Mouse (Mus musculus): Measurements from ENCODE around the gene Hunk. TPM values are rescaled to one million over a fixed set of nuclear protein-coding genes. Genes with fewer than 3 reads are reported as not detected.

Hunk gene
- polyA plus RNA-seq, 1 experiment from 2014 or later, result 22.8 TPM

DNA sequence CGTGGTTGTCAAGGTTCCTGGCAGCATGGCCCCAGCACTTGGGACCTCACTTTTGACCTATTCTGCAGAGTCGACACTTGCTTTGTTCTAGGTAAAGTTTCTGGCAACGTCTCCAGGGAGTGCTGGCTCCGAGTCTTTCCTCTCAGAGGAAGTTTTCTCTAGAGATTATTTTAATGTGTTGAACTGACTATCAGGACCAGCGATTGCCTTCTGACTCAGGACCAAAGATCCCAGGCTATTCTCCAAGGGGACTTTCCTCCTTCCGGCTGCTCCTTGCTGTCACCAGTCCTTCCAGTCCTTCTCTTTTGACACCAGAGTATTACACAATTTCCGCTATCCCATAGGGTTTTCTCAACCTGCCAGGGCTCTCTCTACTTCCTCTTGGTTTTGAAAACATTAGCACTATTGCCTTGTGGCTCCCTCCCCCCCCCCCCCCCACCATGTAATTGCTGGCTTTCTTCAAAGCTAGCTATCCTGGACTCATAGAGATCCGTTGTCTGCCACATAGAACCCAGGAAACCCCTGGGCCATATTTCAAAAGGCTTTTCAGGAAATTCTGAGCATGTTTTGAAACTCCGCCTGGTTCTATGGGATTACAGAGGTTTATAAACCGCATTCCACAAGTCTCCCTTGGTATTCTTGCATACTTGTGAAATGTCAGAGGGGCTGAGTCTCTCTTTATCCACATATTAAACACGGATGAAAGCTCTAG lies 73.2 kb downstream of the Hunk start:
- Histone ChIP-seq H3K36me3 (peaks cover 55% of the 10 kb centered on the region), H3K9me3 (no peaks in the 10 kb centered on the region), H3K27ac (peak overlapping the region; percentile 44; the same call in 1 of the 2 replicates), H3K27me3 (ENCODE audit: insufficient read depth, poor library complexity, severe bottlenecking) (no peaks in the 10 kb centered on the region), H3K4me3 (no peak overlapping the region), H3K4me1 (peaks cover 79% of the 10 kb centered on the region)
- 54% methylated on average over 11 of the region's 11 CpGs for WGBS
- no peak for DNase-seq (ENCODE audit: low spot score)

DNA sequence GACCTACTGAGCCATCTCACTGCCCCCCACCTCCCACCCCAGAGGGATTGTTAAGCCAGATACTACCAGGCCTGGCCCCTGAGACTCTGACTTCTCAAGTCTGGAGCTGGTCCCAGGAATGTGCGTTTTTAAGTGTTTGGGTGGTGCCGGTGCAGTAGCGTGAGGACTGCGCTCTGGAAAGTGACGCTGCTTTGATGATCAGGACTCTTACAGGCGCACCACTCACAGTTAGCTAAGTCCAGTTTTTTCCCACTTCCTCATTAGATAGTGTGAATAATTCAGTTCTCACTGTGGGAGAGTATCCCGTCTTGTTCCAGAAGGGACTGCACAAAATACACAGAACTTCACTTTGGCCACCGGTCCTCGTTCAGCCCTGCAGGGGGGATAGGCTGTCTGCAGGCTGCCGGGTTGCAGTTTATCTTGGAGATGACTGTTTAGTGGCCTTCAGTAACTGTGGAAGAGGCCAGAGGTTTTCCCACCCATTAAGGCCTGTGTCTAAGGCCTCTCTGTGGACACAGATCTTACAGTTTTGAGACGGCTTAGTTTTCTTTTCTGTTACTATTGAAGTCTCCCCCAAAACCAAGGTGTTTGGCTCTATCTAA lies 75.6 kb downstream of the Hunk start:
- H3K27ac ChIP-seq, result peak overlapping the region; percentile 69
- H3K9me3 ChIP-seq, result no peaks in the 10 kb centered on the region
- peaks cover 70% of the 10 kb centered on the region for H3K4me1 ChIP-seq
- H3K4me3 ChIP-seq, result no peak overlapping the region
- H3K27me3 ChIP-seq (ENCODE audit: insufficient read depth, poor library complexity, severe bottlenecking), result no peaks in the 10 kb centered on the region
- 19% methylated on average over 11 of the region's 11 CpGs for WGBS
- H3K36me3 ChIP-seq, result peaks cover 55% of the 10 kb centered on the region
- DNase-seq (ENCODE audit: low spot score), result no peak

- no peak for DNase-seq (ENCODE audit: low spot score)
- H3K27ac ChIP-seq, result peak overlapping the region; percentile 75
- no peaks in the 10 kb centered on the region for H3K27me3 ChIP-seq (ENCODE audit: insufficient read depth, poor library complexity, severe bottlenecking)
These were observed 77.0 kb downstream of the Hunk start for GRCm38 (mm10) chr16:90462728-90463275.

DNA sequence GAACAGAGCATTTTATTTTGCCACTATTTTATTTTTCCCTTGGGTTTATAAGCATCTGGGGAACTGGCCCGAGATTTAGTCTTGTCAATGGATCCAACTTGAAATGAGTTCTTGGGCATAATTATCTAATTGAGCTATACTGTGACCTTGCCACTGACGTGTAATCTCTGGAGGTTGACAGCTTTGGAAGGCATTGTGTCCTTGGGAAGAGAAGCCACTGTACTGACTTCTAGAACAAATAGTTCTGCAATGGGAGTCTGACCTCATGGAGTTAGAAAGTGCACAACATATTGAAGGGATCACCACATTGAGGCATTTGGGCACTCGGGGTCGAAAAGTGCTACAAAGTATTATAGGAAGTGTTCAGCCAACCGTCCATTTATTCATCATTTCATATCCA lies 79.3 kb downstream of the Hunk start:
- Histone ChIP-seq H3K36me3 (peaks cover 71% of the 10 kb centered on the region), H3K27me3 (ENCODE audit: insufficient read depth, poor library complexity, severe bottlenecking) (no peaks in the 10 kb centered on the region), H3K4me3 (no peak overlapping the region), H3K27ac (no peak overlapping the region), H3K9me3 (no peaks in the 10 kb centered on the region), H3K4me1 (peaks cover 41% of the 10 kb centered on the region)
- no peak for DNase-seq (ENCODE audit: low spot score)
- 82% methylated on average over 5 of the region's 5 CpGs for WGBS

More at GRCm38 (mm10) chr16:90462728-90463275, 77.0 kb downstream of the Hunk start:
- H3K4me3 ChIP-seq, result no peak overlapping the region
- 52% methylated on average over 11 of the region's 11 CpGs for WGBS
- H3K9me3 ChIP-seq, result no peaks in the 10 kb centered on the region
- peaks cover 64% of the 10 kb centered on the region for H3K4me1 ChIP-seq
- peaks cover 55% of the 10 kb centered on the region for H3K36me3 ChIP-seq

- Histone ChIP-seq H3K4me3 (no peak overlapping the region), H3K27me3 (ENCODE audit: insufficient read depth, poor library complexity, severe bottlenecking) (no peaks in the 10 kb centered on the region), H3K9me3 (no peaks in the 10 kb centered on the region), H3K27ac (no peak overlapping the region), H3K4me1 (peaks cover 11% of the 10 kb centered on the region), H3K36me3 (peaks cover 91% of the 10 kb centered on the region)
- 93% methylated on average over 5 of the region's 5 CpGs for WGBS
- DNase-seq (ENCODE audit: low spot score), result no peak
These were observed 82.5 kb downstream of the Hunk start for GRCm38 (mm10) chr16:90468286-90468685.

GRCm38 (mm10) chr16:90475701-90476229 lies 90.0 kb downstream of the Hunk start:
- H3K36me3 ChIP-seq, result peaks cover 99% of the 10 kb centered on the region
- no peaks in the 10 kb centered on the region for H3K27me3 ChIP-seq (ENCODE audit: insufficient read depth, poor library complexity, severe bottlenecking)
- H3K9me3 ChIP-seq, result no peaks in the 10 kb centered on the region
- H3K4me1 ChIP-seq, result no peaks in the 10 kb centered on the region
- no peak overlapping the region for H3K27ac ChIP-seq
- 86% methylated on average over 16 of the region's 16 CpGs for WGBS
- no peak overlapping the region for H3K4me3 ChIP-seq
- DNase-seq (ENCODE audit: low spot score), result no peak

DNA sequence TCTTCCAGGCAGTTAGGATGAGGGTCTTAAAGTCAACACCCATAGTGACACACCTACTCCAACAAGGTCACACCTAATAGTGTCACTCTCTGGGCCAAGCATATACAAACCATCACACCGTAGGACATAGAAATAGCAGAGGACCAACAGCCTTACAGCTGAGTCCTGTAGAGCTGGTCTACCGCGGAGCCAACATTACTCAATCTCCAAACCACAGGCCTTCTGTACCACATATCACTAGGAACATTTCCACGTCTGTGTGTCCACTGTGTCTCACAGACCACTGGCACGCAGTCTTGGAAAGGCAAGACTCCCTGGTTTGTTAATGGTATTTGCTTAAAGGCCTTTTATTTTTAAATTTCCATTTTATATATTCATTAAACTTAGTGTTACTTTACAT lies 95.8 kb downstream of the Hunk start:
- peaks cover 100% of the 10 kb centered on the region for H3K36me3 ChIP-seq
- no peak for DNase-seq (ENCODE audit: low spot score)
- no peaks in the 10 kb centered on the region for H3K9me3 ChIP-seq
- 91% methylated on average over 5 of the region's 5 CpGs for WGBS
- H3K27me3 ChIP-seq (ENCODE audit: insufficient read depth, poor library complexity, severe bottlenecking), result no peaks in the 10 kb centered on the region
- no peaks in the 10 kb centered on the region; the same call in 1 of the 2 replicates for H3K4me1 ChIP-seq
- H3K4me3 ChIP-seq, result no peak overlapping the region
- H3K27ac ChIP-seq, result no peak overlapping the region

DNA sequence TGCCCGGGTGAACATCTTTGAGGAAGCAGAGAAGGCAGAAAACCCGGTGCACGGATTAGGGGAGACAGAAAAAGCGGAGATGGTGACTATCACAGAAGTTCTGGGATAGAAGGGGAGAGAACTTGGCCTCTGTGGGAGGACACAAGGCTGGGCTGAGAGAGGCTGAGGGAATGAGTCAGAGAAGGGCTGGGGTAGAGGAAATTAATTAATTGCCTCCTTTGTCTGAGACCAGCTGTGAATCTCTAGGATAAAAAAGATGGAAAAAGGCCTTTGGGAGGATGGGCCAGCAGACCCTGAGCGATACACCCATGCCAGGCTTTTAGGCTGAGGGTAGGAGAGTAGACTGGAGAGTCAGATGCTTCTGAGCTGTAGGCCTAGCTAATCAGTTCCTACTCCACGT lies 97.5 kb downstream of the Hunk start:
- Histone ChIP-seq H3K4me1 (no peaks in the 10 kb centered on the region; the same call in 1 of the 2 replicates), H3K27me3 (ENCODE audit: insufficient read depth, poor library complexity, severe bottlenecking) (no peaks in the 10 kb centered on the region), H3K27ac (no peak overlapping the region), H3K9me3 (no peaks in the 10 kb centered on the region), H3K4me3 (no peak overlapping the region), H3K36me3 (peaks cover 100% of the 10 kb centered on the region)
- 91% methylated on average over 6 of the region's 6 CpGs for whole genome bisulfite sequencing
- no peak for DNase-seq (ENCODE audit: low spot score)

DNA sequence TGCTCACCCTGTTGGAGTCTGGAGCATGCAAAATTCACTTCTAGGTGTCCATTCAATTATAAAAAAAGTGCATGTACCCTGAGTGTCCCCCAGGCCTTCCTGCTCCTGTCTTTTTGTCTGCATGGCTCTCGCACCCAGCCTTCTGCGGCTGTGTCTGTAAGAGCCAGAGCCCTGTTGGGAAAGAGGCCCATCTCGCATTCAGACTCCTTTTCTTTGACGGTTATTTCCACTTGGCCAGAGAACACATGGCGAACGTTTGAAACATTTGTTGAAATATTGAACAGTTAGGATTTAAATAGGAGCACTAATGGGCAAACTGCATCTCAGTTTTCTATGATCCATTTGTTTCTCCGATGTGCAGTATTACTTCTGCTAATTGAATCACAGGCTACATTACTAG lies 99.3 kb downstream of the Hunk start:
- Histone ChIP-seq H3K4me3 (no peak overlapping the region), H3K27me3 (ENCODE audit: insufficient read depth, poor library complexity, severe bottlenecking) (no peaks in the 10 kb centered on the region), H3K9me3 (no peaks in the 10 kb centered on the region), H3K4me1 (peaks cover 11% of the 10 kb centered on the region), H3K27ac (no peak overlapping the region), H3K36me3 (peaks cover 100% of the 10 kb centered on the region)
- 95% methylated on average over 7 of the region's 7 CpGs for WGBS
- DNase-seq (ENCODE audit: low spot score), result no peak

- H3K36me3 ChIP-seq, result peaks cover 99% of the 10 kb centered on the region
- 91% methylated on average over 4 of the region's 4 CpGs for WGBS
- no peak for DNase-seq (ENCODE audit: low spot score)
- no peaks in the 10 kb centered on the region for H3K9me3 ChIP-seq
- H3K4me1 ChIP-seq, result peaks cover 13% of the 10 kb centered on the region
- no peak overlapping the region for H3K27ac ChIP-seq
- no peaks in the 10 kb centered on the region for H3K27me3 ChIP-seq (ENCODE audit: insufficient read depth, poor library complexity, severe bottlenecking)
- no peak overlapping the region for H3K4me3 ChIP-seq
These were observed 99.8 kb downstream of the Hunk start for GRCm38 (mm10) chr16:90485599-90485998.

GRCm38 (mm10) chr16:90490066-90490465 lies 104.3 kb downstream of the Hunk start:
- 85% methylated on average over 4 of the region's 4 CpGs for WGBS

GRCm38 (mm10) chr16:90491898-90492499 lies 106.2 kb downstream of the Hunk start:
- Histone ChIP-seq H3K4me1 (peaks cover 36% of the 10 kb centered on the region), H3K27ac (no peak overlapping the region), H3K36me3 (peaks cover 93% of the 10 kb centered on the region), H3K4me3 (no peak overlapping the region), H3K9me3 (no peaks in the 10 kb centered on the region), H3K27me3 (ENCODE audit: insufficient read depth, poor library complexity, severe bottlenecking) (no peaks in the 10 kb centered on the region)
- no peak for DNase-seq (ENCODE audit: low spot score)
- 68% methylated on average over 5 of the region's 5 CpGs for WGBS

More at GRCm38 (mm10) chr16:90490066-90490465, 104.3 kb downstream of the Hunk start:
- no peak overlapping the region for H3K27ac ChIP-seq
- no peaks in the 10 kb centered on the region for H3K27me3 ChIP-seq (ENCODE audit: insufficient read depth, poor library complexity, severe bottlenecking)
- peaks cover 24% of the 10 kb centered on the region for H3K4me1 ChIP-seq
- no peak for DNase-seq (ENCODE audit: low spot score)
- H3K36me3 ChIP-seq, result peaks cover 96% of the 10 kb centered on the region
- H3K4me3 ChIP-seq, result no peak overlapping the region
- H3K9me3 ChIP-seq, result no peaks in the 10 kb centered on the region

GRCm38 (mm10) chr16:90496930-90497329 lies 111.1 kb downstream of the Hunk start:
- H3K4me1 ChIP-seq, result peaks cover 29% of the 10 kb centered on the region
- 42% methylated on average over 11 of the region's 11 CpGs for WGBS
- peaks cover 84% of the 10 kb centered on the region for H3K36me3 ChIP-seq
- DNase-seq (ENCODE audit: low spot score), result no peak
- H3K4me3 ChIP-seq, result no peak overlapping the region
- no peaks in the 10 kb centered on the region for H3K27me3 ChIP-seq (ENCODE audit: insufficient read depth, poor library complexity, severe bottlenecking)
- H3K9me3 ChIP-seq, result no peaks in the 10 kb centered on the region
- H3K27ac ChIP-seq, result no peak overlapping the region

Data from heart, embryonic 10.5 days (tissue).